Mouse (Mus musculus) spleen, adult 2 months (tissue): Measurements from ENCODE around the gene Ppm1h.

Source experiments
- CTCF ChIP-seq: fragments of 200-500 bp; IDR thresholded peaks from 2 replicates; pipeline ENCODE4 v1.5.1; 2011; ENCODE audit warnings: mild to moderate bottlenecking, inconsistent platforms; ENCODE audit not compliant: insufficient read depth, insufficient read length, insufficient replicate concordance; ENCODE audit errors: extremely low read depth
- POLR2A ChIP-seq: fragments of 200-500 bp; IDR thresholded peaks from 2 replicates; pipeline ENCODE4 v1.6.1; 2011; ENCODE audit warnings: low read depth, low read length, inconsistent platforms

- TF ChIP-seq CTCF (no peak), POLR2A (no peak)
These were observed 69.9 kb downstream of the Ppm1h start for GRCm38 (mm10) chr10:122748361-122748951.
